Mouse (Mus musculus) bone marrow macrophage, adult 2 months (primary cell): ENCODE data around the gene Ahnak2.

Experiments
- CTCF ChIP-seq: IDR thresholded peaks from 2 replicates; pipeline ENCODE4 v1.5.1; 2012; ENCODE audit warnings: low read depth, mild to moderate bottlenecking, low read length, moderate library complexity
- POLR2A ChIP-seq: IDR thresholded peaks from 2 replicates; pipeline ENCODE4 v1.6.1; 2012; ENCODE audit warnings: mild to moderate bottlenecking, low read depth, low read length, borderline replicate concordance

GRCm38 (mm10) chr12:112734881-112735655, 67.4 kb downstream of the Ahnak2 start:
- TF ChIP-seq CTCF, result no peak
- no peak for TF ChIP-seq POLR2A
